11 mouse cellular contexts compared by ENCODE assay signal in genomic region chr10:80154384-80154783, GRCm38 (mm10). TPM values are rescaled to one million over a fixed set of nuclear protein-coding genes. Genes with fewer than 3 reads are reported as not detected.
A peak's percentile ranks its signal among the peaks of the same experiment; 100 is the strongest.
DNase-seq lines count a peak whose midpoint lies in the region; ATAC-seq lines count a peak whose summit lies in the region.
"Had no signal": no experiment of that assay in that cellular context is flagged by ENCODE, and none has a peak within 500 bp of the region (broad histone marks: within the 10 kb centered on the region; RNA-seq: fewer than 3 reads in every experiment).

No protein-coding gene starts in this region.

- peaks cover 78% of the 10 kb centered on the region for H3K4me1 ChIP-seq in kidney, embryonic 16.5 days (ENCODE audit: insufficient read depth, low read length)
- peaks cover 75% of the 10 kb centered on the region for H3K4me1 ChIP-seq in embryonic facial prominence, embryonic 13.5 days
- peaks cover 50% of the 10 kb centered on the region for H3K4me1 ChIP-seq in hindbrain, embryonic 16.5 days (ENCODE audit: control insufficient read depth, insufficient read depth, low read depth, low read length)
- H3K4me1 ChIP-seq in midbrain, embryonic 16.5 days (ENCODE audit: control insufficient read depth, insufficient read depth, low read length), result peaks cover 34% of the 10 kb centered on the region

- no peak overlapping the region; the same call in 1 of the 2 replicates for H3K27ac ChIP-seq in kidney, embryonic 16.5 days (ENCODE audit: low read length)
- H3K27ac ChIP-seq in embryonic facial prominence, embryonic 13.5 days, result peak overlapping the region; percentile 40; the same call in 1 of the 2 replicates
- H3K27ac ChIP-seq in hindbrain, embryonic 16.5 days (ENCODE audit: low read depth, low read length), result peak overlapping the region; percentile 37; the same call in 1 of the 2 replicates
- no peak overlapping the region for H3K27ac ChIP-seq in midbrain, embryonic 16.5 days (ENCODE audit: low read length)

- no peak for DNase-seq in kidney, postnatal 36 days
- no peak for DNase-seq in spleen, adult 18-20 months
- no peak for DNase-seq in right cerebral cortex, postnatal 4 days
- DNase-seq: adrenal gland, postnatal 14 days; cerebellum, postnatal 10 days; thymus, postnatal 4 days had no signal

- no peak overlapping the region for H3K4me2 ChIP-seq in kidney, embryonic 16.5 days (replicated peaks; ENCODE audit: low read depth, low read length)
- H3K4me2 ChIP-seq in embryonic facial prominence, embryonic 13.5 days, result no peak overlapping the region
- H3K4me2 ChIP-seq in hindbrain, embryonic 16.5 days (ENCODE audit: low read length), result no peak overlapping the region
- no peak overlapping the region for H3K4me2 ChIP-seq in midbrain, embryonic 16.5 days (ENCODE audit: low read length)

- no peaks in the 10 kb centered on the region for H3K9me3 ChIP-seq in kidney, embryonic 16.5 days (ENCODE audit: low read length)
- H3K9me3 ChIP-seq in embryonic facial prominence, embryonic 13.5 days, result no peaks in the 10 kb centered on the region
- no peaks in the 10 kb centered on the region for H3K9me3 ChIP-seq in hindbrain, embryonic 16.5 days (ENCODE audit: control insufficient read depth, low read length)
- H3K9me3 ChIP-seq in midbrain, embryonic 16.5 days (replicated peaks; ENCODE audit: control insufficient read depth, low read length, poor library complexity, severe bottlenecking), result no peaks in the 10 kb centered on the region

- WGBS in kidney, embryonic 16.5 days, result 86% methylated on average over 7 of the region's 7 CpGs
- 81% methylated on average over 7 of the region's 7 CpGs for WGBS in embryonic facial prominence, embryonic 13.5 days
- 80% methylated on average over 7 of the region's 7 CpGs for WGBS in hindbrain, embryonic 16.5 days
- 66% methylated on average over 7 of the region's 7 CpGs for WGBS in midbrain, embryonic 16.5 days

- H3K4me3 ChIP-seq in kidney, embryonic 16.5 days (ENCODE audit: low read length), result 0 out of 2 replicates have a peak overlapping the region, but pooled peaks have one; percentile 2
- 0 out of 2 replicates have a peak overlapping the region, but pooled peaks have one; percentile 0 for H3K4me3 ChIP-seq in embryonic facial prominence, embryonic 13.5 days
- no peak overlapping the region for H3K4me3 ChIP-seq in hindbrain, embryonic 16.5 days (ENCODE audit: low read length)
- H3K4me3 ChIP-seq in midbrain, embryonic 16.5 days (ENCODE audit: low read depth, low read length), result no peak overlapping the region

- ATAC-seq in kidney, embryonic 16.5 days (ENCODE audit: low FRiP score, low TSS enrichment), result no peak
- no peak for ATAC-seq in embryonic facial prominence, embryonic 13.5 days (ENCODE audit: insufficient number of reproducible peaks, insufficient read depth, low FRiP score, low TSS enrichment, low read depth)
- no peak for ATAC-seq in hindbrain, embryonic 16.5 days
- ATAC-seq in midbrain, embryonic 16.5 days, result no peak
- ATAC-seq in erythroblast, adult 5-6 weeks (replicated peaks; ENCODE audit: low FRiP score, poor library complexity, severe bottlenecking), result no peak

- H3K9ac ChIP-seq in kidney, embryonic 16.5 days (replicated peaks; ENCODE audit: low read length), result no peak overlapping the region; the same call in 1 of the 2 replicates
- peak overlapping the region; percentile 96; the same call in 1 of the 2 replicates for H3K9ac ChIP-seq in embryonic facial prominence, embryonic 13.5 days
- peak overlapping the region; percentile 9; the same call in 1 of the 2 replicates for H3K9ac ChIP-seq in hindbrain, embryonic 16.5 days (ENCODE audit: low read depth, low read length)
- peak overlapping the region; percentile 18; the same call in 1 of the 2 replicates for H3K9ac ChIP-seq in midbrain, embryonic 16.5 days (ENCODE audit: low read depth, low read length)

- no peaks in the 10 kb centered on the region for H3K27me3 ChIP-seq in kidney, embryonic 16.5 days (ENCODE audit: insufficient read depth, low read length)
- H3K27me3 ChIP-seq in embryonic facial prominence, embryonic 13.5 days, result no peaks in the 10 kb centered on the region
- H3K27me3 ChIP-seq in hindbrain, embryonic 16.5 days (replicated peaks; ENCODE audit: control insufficient read depth, insufficient read depth, low read length), result no peaks in the 10 kb centered on the region
- H3K27me3 ChIP-seq in midbrain, embryonic 16.5 days (ENCODE audit: control insufficient read depth, insufficient read depth, low read depth, low read length), result no peaks in the 10 kb centered on the region

- H3K36me3 ChIP-seq in kidney, embryonic 16.5 days (ENCODE audit: insufficient read depth, low read length), result peaks cover 67% of the 10 kb centered on the region
- H3K36me3 ChIP-seq in embryonic facial prominence, embryonic 13.5 days, result peaks cover 71% of the 10 kb centered on the region
- H3K36me3 ChIP-seq in hindbrain, embryonic 16.5 days (ENCODE audit: control insufficient read depth, insufficient read depth, low read length), result peaks cover 40% of the 10 kb centered on the region
- peaks cover 37% of the 10 kb centered on the region for H3K36me3 ChIP-seq in midbrain, embryonic 16.5 days (ENCODE audit: control insufficient read depth, insufficient read depth, low read length)

RNA-seq across cellular contexts. Expression of gene Midn, which starts 6.3 kb away (rescaled TPM):
- polyA plus RNA-seq in kidney, embryonic 16.5 days (2015; fragmentation: Nextera tagmentation; extraction: Ambion mirVana), result 15.9 and 16.8 TPM in 2 replicates
- polyA plus RNA-seq in embryonic facial prominence, embryonic 13.5 days (2015; fragmentation: Nextera tagmentation; extraction: Ambion mirVana), result 21.2 and 25.7 TPM in 2 replicates
- polyA plus RNA-seq in hindbrain, embryonic 16.5 days (2015; fragmentation: Nextera tagmentation; extraction: Ambion mirVana), result 16.0 and 16.1 TPM in 2 replicates
- 15.5 and 21.1 TPM in 2 replicates for polyA plus RNA-seq in midbrain, embryonic 16.5 days (2015; fragmentation: Nextera tagmentation; extraction: Ambion mirVana)
- total RNA-seq in erythroblast, adult 5-6 weeks (2015; ENCODE audit: low replicate concordance), result 5.0 and 7.7 TPM in 2 replicates
- total RNA-seq in erythroblast, adult 5-6 weeks (2017; ENCODE audit: low replicate concordance), result 3.9 and 7.4 TPM in 2 replicates

RNA-seq across cellular contexts. Expression of gene Cirbp, which starts 11.4 kb away (rescaled TPM):
- 96.2 and 101 TPM in 2 replicates for polyA plus RNA-seq in kidney, embryonic 16.5 days (2015; fragmentation: Nextera tagmentation; extraction: Ambion mirVana)
- polyA plus RNA-seq in embryonic facial prominence, embryonic 13.5 days (2015; fragmentation: Nextera tagmentation; extraction: Ambion mirVana), result 142 and 162 TPM in 2 replicates
- polyA plus RNA-seq in hindbrain, embryonic 16.5 days (2015; fragmentation: Nextera tagmentation; extraction: Ambion mirVana), result 288 and 311 TPM in 2 replicates
- polyA plus RNA-seq in midbrain, embryonic 16.5 days (2015; fragmentation: Nextera tagmentation; extraction: Ambion mirVana), result 380 and 398 TPM in 2 replicates
- total RNA-seq in erythroblast, adult 5-6 weeks (2015; ENCODE audit: low replicate concordance), result 3.6 and 3.7 TPM in 2 replicates
- 14.6 and 16.3 TPM in 2 replicates for total RNA-seq in erythroblast, adult 5-6 weeks (2017; ENCODE audit: low replicate concordance)

RNA-seq across cellular contexts. Expression of gene Cbarp, which starts 13.7 kb away (rescaled TPM):
- polyA plus RNA-seq in kidney, embryonic 16.5 days (2015; fragmentation: Nextera tagmentation; extraction: Ambion mirVana), result 6.4 and 7.3 TPM in 2 replicates
- 6.8 and 9.8 TPM in 2 replicates for polyA plus RNA-seq in embryonic facial prominence, embryonic 13.5 days (2015; fragmentation: Nextera tagmentation; extraction: Ambion mirVana)
- polyA plus RNA-seq in hindbrain, embryonic 16.5 days (2015; fragmentation: Nextera tagmentation; extraction: Ambion mirVana), result 98.8 and 130 TPM in 2 replicates
- 70.3 and 81.6 TPM in 2 replicates for polyA plus RNA-seq in midbrain, embryonic 16.5 days (2015; fragmentation: Nextera tagmentation; extraction: Ambion mirVana)
- not detected in 2 replicates for total RNA-seq in erythroblast, adult 5-6 weeks (2015; ENCODE audit: low replicate concordance)
- not detected in 2 replicates for total RNA-seq in erythroblast, adult 5-6 weeks (2017; ENCODE audit: low replicate concordance)

RNA-seq across cellular contexts. Expression of gene Atp5d, which starts 16.0 kb away (rescaled TPM):
- 676 and 688 TPM in 2 replicates for polyA plus RNA-seq in kidney, embryonic 16.5 days (2015; fragmentation: Nextera tagmentation; extraction: Ambion mirVana)
- polyA plus RNA-seq in embryonic facial prominence, embryonic 13.5 days (2015; fragmentation: Nextera tagmentation; extraction: Ambion mirVana), result 491 and 513 TPM in 2 replicates
- 554 and 581 TPM in 2 replicates for polyA plus RNA-seq in hindbrain, embryonic 16.5 days (2015; fragmentation: Nextera tagmentation; extraction: Ambion mirVana)
- 433 and 454 TPM in 2 replicates for polyA plus RNA-seq in midbrain, embryonic 16.5 days (2015; fragmentation: Nextera tagmentation; extraction: Ambion mirVana)
- 43.3 and 48.8 TPM in 2 replicates for total RNA-seq in erythroblast, adult 5-6 weeks (2015; ENCODE audit: low replicate concordance)
- 12.1 and 17.3 TPM in 2 replicates for total RNA-seq in erythroblast, adult 5-6 weeks (2017; ENCODE audit: low replicate concordance)

RNA-seq across cellular contexts. Expression of gene 1600002K03Rik, which starts 18.4 kb away (rescaled TPM):
- polyA plus RNA-seq in kidney, embryonic 16.5 days (2015; fragmentation: Nextera tagmentation; extraction: Ambion mirVana), result 15.2 and 15.3 TPM in 2 replicates
- polyA plus RNA-seq in embryonic facial prominence, embryonic 13.5 days (2015; fragmentation: Nextera tagmentation; extraction: Ambion mirVana), result 11.0 and 11.6 TPM in 2 replicates
- 9.4 and 10.1 TPM in 2 replicates for polyA plus RNA-seq in hindbrain, embryonic 16.5 days (2015; fragmentation: Nextera tagmentation; extraction: Ambion mirVana)
- polyA plus RNA-seq in midbrain, embryonic 16.5 days (2015; fragmentation: Nextera tagmentation; extraction: Ambion mirVana), result 11.0 and 11.4 TPM in 2 replicates
- total RNA-seq in erythroblast, adult 5-6 weeks (2015; ENCODE audit: low replicate concordance), result 7.5 TPM in 1 of 2 replicates, not detected in the other
- 5.9 TPM in 1 of 2 replicates, not detected in the other for total RNA-seq in erythroblast, adult 5-6 weeks (2017; ENCODE audit: low replicate concordance)

Comparison
In these comparisons a context has a peak if more than half of its experiments do, and no peak if none do; other contexts are left out.
1. H3K27ac ChIP-seq: peak in embryonic facial prominence, embryonic 13.5 days (single experiment) and hindbrain, embryonic 16.5 days (single experiment); none in kidney, embryonic 16.5 days (single experiment) and midbrain, embryonic 16.5 days (single experiment).
2. H3K4me3 ChIP-seq: peak in kidney, embryonic 16.5 days (single experiment) and embryonic facial prominence, embryonic 13.5 days (single experiment); none in hindbrain, embryonic 16.5 days (single experiment) and midbrain, embryonic 16.5 days (single experiment).